Mouse (Mus musculus) midbrain, embryonic 13.5 days (tissue): ENCODE measurements around the gene Bicdl2. TPM values are rescaled to one million over a fixed set of nuclear protein-coding genes. Genes with fewer than 3 reads are reported as not detected.

Experiments used
- ATAC-seq: fragments of 200-750 bp; cut with Nextera tagmentation; 2 replicates; pipeline ENCODE4 v1.8.0; 2017; ENCODE audit warnings: mild to moderate bottlenecking, moderate TSS enrichment, moderate library complexity
- H3K27ac ChIP-seq: fragments of 300-500 bp; sonication (generic); 2 replicates; pipeline ENCODE4 v1.5.1; 2015; ENCODE audit warnings: inconsistent platforms, mild to moderate bottlenecking, moderate library complexity
- H3K27me3 ChIP-seq: fragments of 300-500 bp; sonication (generic); 2 replicates; pipeline ENCODE4 v1.6.1; 2015; ENCODE audit warnings: mild to moderate bottlenecking, inconsistent platforms
- H3K36me3 ChIP-seq: fragments of 300-500 bp; sonication (generic); 2 replicates; pipeline ENCODE4 v1.6.1; 2015; ENCODE audit warnings: mild to moderate bottlenecking, inconsistent platforms
- H3K4me1 ChIP-seq: fragments of 300-500 bp; sonication (generic); replicated peaks from 2 replicates; pipeline ENCODE4 v1.6.1; 2015; ENCODE audit warnings: inconsistent platforms
- H3K4me2 ChIP-seq: fragments of 300-500 bp; sonication (generic); replicated peaks from 2 replicates; pipeline ENCODE4 v1.6.1; 2015; ENCODE audit warnings: moderate library complexity, mild to moderate bottlenecking, inconsistent platforms
- H3K4me3 ChIP-seq: fragments of 300-500 bp; sonication (generic); replicated peaks from 2 replicates; pipeline ENCODE4 v1.5.1; 2015; ENCODE audit warnings: mild to moderate bottlenecking, inconsistent platforms
- H3K9ac ChIP-seq: fragments of 300-500 bp; sonication (generic); replicated peaks from 2 replicates; pipeline ENCODE4 v1.6.1; 2015; ENCODE audit warnings: mild to moderate bottlenecking, inconsistent platforms
- H3K9me3 ChIP-seq: fragments of 300-500 bp; sonication (generic); 2 replicates; pipeline ENCODE4 v1.6.1; 2016; ENCODE audit warnings: mild to moderate bottlenecking, inconsistent platforms
- WGBS: fragments of 180-500 bp; shearing (Covaris S2); methylation state at CpG from one replicate; pipeline ENCODE4 v1.1.7; 2015; 5-methylcytosine and 5-hydroxymethylcytosine counted together
- polyA plus RNA-seq: library from polyadenylated mRNA; unstranded; fragments of >200 nt; fragmentation: Nextera tagmentation; extraction: Ambion mirVana; gene quantifications from 2 replicates; pipeline ENCODE4 v1.2.1, GENCODE M21; 2015

The Bicdl2 gene
- polyA plus RNA-seq, 1 experiment from 2014 or later = 0.16 TPM

- no peak overlapping the region for H3K4me2 ChIP-seq
- peaks cover 10% of the 10 kb centered on the region; the same call in 1 of the 2 replicates for H3K4me1 ChIP-seq
- no peaks in the 10 kb centered on the region for H3K36me3 ChIP-seq
- no peaks in the 10 kb centered on the region for H3K9me3 ChIP-seq
- WGBS = 18% methylated on average over 3 of the region's 3 CpGs
- no peak overlapping the region for H3K27ac ChIP-seq
- H3K4me3 ChIP-seq = no peak overlapping the region
- H3K9ac ChIP-seq = no peak overlapping the region
- ATAC-seq = no peak
- peaks cover 42% of the 10 kb centered on the region for H3K27me3 ChIP-seq
Observed at GRCm38 (mm10) chr17:23695801-23696200, 35.5 kb downstream of the Bicdl2 start.

GRCm38 (mm10) chr17:23699131-23700077, 39.1 kb downstream of the Bicdl2 start:
- Histone ChIP-seq H3K4me1 (peaks cover 10% of the 10 kb centered on the region; the same call in 1 of the 2 replicates), H3K27ac (0 out of 2 replicates have a peak overlapping the region, but pooled peaks have one; percentile 8), H3K4me2 (peak overlapping the region; percentile 90), H3K36me3 (no peaks in the 10 kb centered on the region), H3K9ac (peak overlapping the region; percentile 74), H3K9me3 (no peaks in the 10 kb centered on the region), H3K27me3 (peaks cover 51% of the 10 kb centered on the region), H3K4me3 (peak overlapping the region; percentile 70)
- under 1% methylated on average over 62 of the region's 101 CpGs for WGBS
- ATAC-seq = peak; percentile 78

GRCm38 (mm10) chr17:23700079-23700478, 39.8 kb downstream of the Bicdl2 start:
- Histone ChIP-seq H3K27ac (0 out of 2 replicates have a peak overlapping the region, but pooled peaks have one; percentile 8), H3K36me3 (no peaks in the 10 kb centered on the region), H3K4me2 (peak overlapping the region; percentile 90), H3K9ac (peak overlapping the region; percentile 74), H3K9me3 (no peaks in the 10 kb centered on the region), H3K4me3 (peak overlapping the region; percentile 70), H3K27me3 (peaks cover 47% of the 10 kb centered on the region), H3K4me1 (peaks cover 10% of the 10 kb centered on the region; the same call in 1 of the 2 replicates)
- ATAC-seq = peak; percentile 97
- under 1% methylated on average over 28 of the region's 28 CpGs for WGBS

- WGBS = 80% methylated on average over 9 of the region's 9 CpGs
- Histone ChIP-seq H3K4me1 (peaks cover 10% of the 10 kb centered on the region; the same call in 1 of the 2 replicates), H3K27me3 (peaks cover 34% of the 10 kb centered on the region), H3K4me2 (no peak overlapping the region), H3K27ac (no peak overlapping the region), H3K9me3 (no peaks in the 10 kb centered on the region), H3K9ac (no peak overlapping the region), H3K4me3 (no peak overlapping the region), H3K36me3 (no peaks in the 10 kb centered on the region)
- no peak for ATAC-seq
Observed at GRCm38 (mm10) chr17:23703301-23703700, 43.0 kb downstream of the Bicdl2 start.

GRCm38 (mm10) chr17:23704741-23705140, 44.4 kb downstream of the Bicdl2 start:
- WGBS = 55% methylated on average over 7 of the region's 7 CpGs

GRCm38 (mm10) chr17:23705525-23706104, 45.3 kb downstream of the Bicdl2 start:
- Histone ChIP-seq H3K4me1 (no peaks in the 10 kb centered on the region; the same call in 1 of the 2 replicates), H3K4me3 (no peak overlapping the region), H3K27me3 (peaks cover 22% of the 10 kb centered on the region), H3K36me3 (no peaks in the 10 kb centered on the region), H3K27ac (no peak overlapping the region), H3K9me3 (no peaks in the 10 kb centered on the region), H3K9ac (no peak overlapping the region), H3K4me2 (no peak overlapping the region)
- no peak; the same call in 1 of the 2 replicates for ATAC-seq
- WGBS = 72% methylated on average over 7 of the region's 7 CpGs

More at GRCm38 (mm10) chr17:23704741-23705140, 44.4 kb downstream of the Bicdl2 start:
- no peak for ATAC-seq
- peaks cover 3% of the 10 kb centered on the region; the same call in 1 of the 2 replicates for H3K4me1 ChIP-seq
- no peaks in the 10 kb centered on the region for H3K9me3 ChIP-seq
- no peak overlapping the region for H3K27ac ChIP-seq
- H3K9ac ChIP-seq = no peak overlapping the region
- peaks cover 23% of the 10 kb centered on the region for H3K27me3 ChIP-seq
- H3K36me3 ChIP-seq = no peaks in the 10 kb centered on the region
- no peak overlapping the region for H3K4me2 ChIP-seq
- no peak overlapping the region for H3K4me3 ChIP-seq

GRCm38 (mm10) chr17:23706212-23706611, 45.9 kb downstream of the Bicdl2 start:
- Histone ChIP-seq H3K4me3 (no peak overlapping the region), H3K4me1 (no peaks in the 10 kb centered on the region; the same call in 1 of the 2 replicates), H3K27ac (no peak overlapping the region), H3K9ac (no peak overlapping the region), H3K4me2 (no peak overlapping the region), H3K9me3 (no peaks in the 10 kb centered on the region), H3K27me3 (peaks cover 16% of the 10 kb centered on the region), H3K36me3 (no peaks in the 10 kb centered on the region)
- WGBS = 1% methylated on average over 3 of the region's 3 CpGs
- peak; percentile 68 for ATAC-seq

GRCm38 (mm10) chr17:23717003-23717402, 56.7 kb downstream of the Bicdl2 start:
- Histone ChIP-seq H3K27ac (no peak overlapping the region), H3K4me3 (no peak overlapping the region), H3K4me2 (no peak overlapping the region), H3K27me3 (no peaks in the 10 kb centered on the region), H3K9me3 (no peaks in the 10 kb centered on the region), H3K4me1 (no peaks in the 10 kb centered on the region), H3K9ac (no peak overlapping the region), H3K36me3 (no peaks in the 10 kb centered on the region)
- ATAC-seq = no peak
- 53% methylated on average over 2 of the region's 2 CpGs for WGBS

Other genes with a start within 250 kb of the Bicdl2 start
- not detected in 2 replicates for gene Vmn2r117, start 180.8 kb upstream of the Bicdl2 start, polyA plus RNA-seq
- 18.0 and 20.4 TPM in 2 replicates for gene Zfp213, start 96.3 kb upstream of the Bicdl2 start, polyA plus RNA-seq
- 26.6 and 28.7 TPM in 2 replicates for gene Zfp13, start 61.0 kb upstream of the Bicdl2 start, polyA plus RNA-seq
- gene Zscan10, start 59.6 kb upstream of the Bicdl2 start, polyA plus RNA-seq = not detected in 2 replicates
- 1.1 TPM in 2 replicates for gene Mmp25, start 15.2 kb upstream of the Bicdl2 start, polyA plus RNA-seq
- 84.9 and 90.9 TPM in 2 replicates for gene Hcfc1r1, start 13.1 kb downstream of the Bicdl2 start, polyA plus RNA-seq
- 44.8 and 46.5 TPM in 2 replicates for gene Thoc6, start 13.4 kb downstream of the Bicdl2 start, polyA plus RNA-seq
- 1.4 and 2.9 TPM in 2 replicates for gene Tnfrsf12a, start 17.0 kb downstream of the Bicdl2 start, polyA plus RNA-seq
- gene Cldn6, start 18.7 kb downstream of the Bicdl2 start, polyA plus RNA-seq = 0.15 and 0.17 TPM in 2 replicates
- gene Cldn9, start 23.5 kb downstream of the Bicdl2 start, polyA plus RNA-seq = 0.32 and 1.1 TPM in 2 replicates
- gene 1520401A03Rik, start 62.3 kb downstream of the Bicdl2 start, polyA plus RNA-seq = 0.30 TPM in 1 of 2 replicates, not detected in the other
- 21.4 and 26.5 TPM in 2 replicates for gene Pkmyt1, start 65.8 kb downstream of the Bicdl2 start, polyA plus RNA-seq
- gene Paqr4, start 80.4 kb downstream of the Bicdl2 start, polyA plus RNA-seq = 55.8 and 56.8 TPM in 2 replicates
- gene Kremen2, start 85.3 kb downstream of the Bicdl2 start, polyA plus RNA-seq = 0.57 and 0.66 TPM in 2 replicates
- 238 and 243 TPM in 2 replicates for gene Flywch1, start 111.1 kb downstream of the Bicdl2 start, polyA plus RNA-seq
- 63.9 and 70.5 TPM in 2 replicates for gene Flywch2, start 125.6 kb downstream of the Bicdl2 start, polyA plus RNA-seq
- 639 and 664 TPM in 2 replicates for gene Srrm2, start 130.0 kb downstream of the Bicdl2 start, polyA plus RNA-seq
- 1,286 and 1,324 TPM in 2 replicates for gene Elob, start 168.6 kb downstream of the Bicdl2 start, polyA plus RNA-seq
- gene Prss33, start 175.6 kb downstream of the Bicdl2 start, polyA plus RNA-seq = 0.30 and 0.36 TPM in 2 replicates
- not detected in 2 replicates for gene Prss32, start 183.3 kb downstream of the Bicdl2 start, polyA plus RNA-seq
- 0.94 and 1.5 TPM in 2 replicates for gene Prss41, start 183.7 kb downstream of the Bicdl2 start, polyA plus RNA-seq
- not detected in 2 replicates for gene Prss21, start 207.6 kb downstream of the Bicdl2 start, polyA plus RNA-seq
- gene Dcpp1, start 220.4 kb downstream of the Bicdl2 start, polyA plus RNA-seq = not detected in 2 replicates
- not detected in 2 replicates for gene Dcpp2, start 220.4 kb downstream of the Bicdl2 start, polyA plus RNA-seq